Mouse (Mus musculus) midbrain, embryonic 16.5 days (tissue): ENCODE measurements around the gene E330034G19Rik. TPM values are rescaled to one million over a fixed set of nuclear protein-coding genes. Genes with fewer than 3 reads are reported as not detected.

Experiments
- ATAC-seq: fragments of 200-750 bp; cut with Nextera tagmentation; 2 replicates; pipeline ENCODE4 v1.8.0; 2017; ENCODE audit warnings: moderate TSS enrichment
- H3K27ac ChIP-seq: fragments of 300-500 bp; sonication (generic); 2 replicates; pipeline ENCODE4 v1.5.1; 2014; ENCODE audit warnings: mild to moderate bottlenecking, low read length, mixed read lengths
- H3K27me3 ChIP-seq: fragments of 300-500 bp; sonication (generic); 2 replicates; pipeline ENCODE4 v1.6.1; 2014; ENCODE audit warnings: low read depth, low read length, mixed read lengths; ENCODE audit not compliant: control insufficient read depth, insufficient read depth
- H3K36me3 ChIP-seq: fragments of 300-500 bp; sonication (generic); 2 replicates; pipeline ENCODE4 v1.6.1; 2014; ENCODE audit warnings: mild to moderate bottlenecking, low read length, moderate library complexity, mixed read lengths; ENCODE audit not compliant: control insufficient read depth, insufficient read depth
- H3K4me1 ChIP-seq: fragments of 300-500 bp; sonication (generic); 2 replicates; pipeline ENCODE4 v1.6.1; 2014; ENCODE audit warnings: mild to moderate bottlenecking, low read length, mixed read lengths; ENCODE audit not compliant: control insufficient read depth, insufficient read depth
- H3K4me2 ChIP-seq: fragments of 300-500 bp; sonication (generic); 2 replicates; pipeline ENCODE4 v1.6.1; 2014; ENCODE audit warnings: mild to moderate bottlenecking, low read length, mixed read lengths
- H3K4me3 ChIP-seq: fragments of 300-500 bp; sonication (generic); 2 replicates; pipeline ENCODE4 v1.5.1; 2014; ENCODE audit warnings: low read depth, mild to moderate bottlenecking, low read length, moderate library complexity, mixed read lengths
- H3K9ac ChIP-seq: fragments of 300-500 bp; sonication (generic); 2 replicates; pipeline ENCODE4 v1.6.1; 2014; ENCODE audit warnings: low read depth, low read length, mixed read lengths
- H3K9me3 ChIP-seq: fragments of 300-500 bp; sonication (generic); replicated peaks from 2 replicates; pipeline ENCODE4 v1.6.1; 2014; ENCODE audit warnings: mild to moderate bottlenecking, low read length, mixed read lengths; ENCODE audit not compliant: control insufficient read depth, poor library complexity, severe bottlenecking
- WGBS: fragments of 180-500 bp; shearing (Covaris S2); extraction: QIAGEN DNeasy Blood & Tissue Kit; methylation state at CpG from one replicate; pipeline ENCODE4 v1.1.7; 2014; 5-methylcytosine and 5-hydroxymethylcytosine counted together
- polyA plus RNA-seq: library from polyadenylated mRNA; unstranded; fragments of >200 nt; fragmentation: Nextera tagmentation; extraction: Ambion mirVana; gene quantifications from 2 replicates; pipeline ENCODE4 v1.2.1, GENCODE M21; 2015

The E330034G19Rik gene
- polyA plus RNA-seq, 1 experiment from 2014 or later: not detected

DNA sequence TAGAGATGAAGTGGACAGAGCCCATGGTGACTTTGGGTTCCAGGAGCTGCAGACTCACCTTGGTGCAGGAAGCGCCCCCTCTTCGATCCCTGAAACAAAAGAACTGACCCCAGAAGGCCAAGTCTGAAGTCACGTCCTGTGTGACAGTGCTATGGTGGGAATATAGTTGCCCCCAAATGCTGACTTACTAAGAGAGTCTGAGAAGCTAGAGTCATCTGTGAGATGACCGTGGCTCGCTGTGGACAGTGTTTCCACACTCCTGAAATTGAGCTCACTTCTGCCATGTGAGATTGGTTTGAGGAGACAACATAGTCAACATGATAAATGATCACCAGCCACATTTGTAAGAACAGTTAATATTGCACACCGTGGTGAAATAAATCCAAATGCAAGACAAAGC is 30.6 kb upstream of the E330034G19Rik start:
- no peaks in the 10 kb centered on the region for H3K9me3 ChIP-seq
- no peak overlapping the region for H3K9ac ChIP-seq
- peaks cover 27% of the 10 kb centered on the region for H3K4me1 ChIP-seq
- ATAC-seq: peak; percentile 59
- no peaks in the 10 kb centered on the region for H3K27me3 ChIP-seq
- 75% methylated on average over 6 of the region's 6 CpGs for WGBS
- H3K36me3 ChIP-seq: no peaks in the 10 kb centered on the region
- peak overlapping the region; percentile 71 for H3K27ac ChIP-seq
- no peak overlapping the region for H3K4me2 ChIP-seq
- no peak overlapping the region for H3K4me3 ChIP-seq

DNA sequence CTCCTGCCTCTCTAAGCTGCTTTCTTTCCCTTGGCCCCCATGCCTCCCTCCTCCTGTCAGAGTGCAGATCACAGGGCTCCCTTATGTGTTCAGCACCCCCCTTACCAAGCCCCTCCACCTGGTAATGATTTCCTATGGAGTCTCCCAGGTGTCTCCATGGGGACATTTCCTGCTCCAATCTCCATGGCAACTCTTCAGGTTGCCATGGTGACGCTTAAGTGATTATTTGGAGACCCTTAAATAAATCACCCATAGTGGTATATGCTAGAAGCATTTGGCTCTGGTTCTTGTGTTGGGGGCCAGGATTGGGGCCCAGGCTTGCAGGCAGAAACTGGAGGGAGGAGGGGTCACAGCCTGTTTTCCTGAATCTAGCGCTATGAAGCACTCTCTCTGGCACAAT is 30.1 kb upstream of the E330034G19Rik start:
- H3K27me3 ChIP-seq: no peaks in the 10 kb centered on the region
- H3K4me2 ChIP-seq: 0 out of 2 replicates have a peak overlapping the region, but pooled peaks have one; percentile 17
- 35% methylated on average over 2 of the region's 2 CpGs for WGBS

DNA sequence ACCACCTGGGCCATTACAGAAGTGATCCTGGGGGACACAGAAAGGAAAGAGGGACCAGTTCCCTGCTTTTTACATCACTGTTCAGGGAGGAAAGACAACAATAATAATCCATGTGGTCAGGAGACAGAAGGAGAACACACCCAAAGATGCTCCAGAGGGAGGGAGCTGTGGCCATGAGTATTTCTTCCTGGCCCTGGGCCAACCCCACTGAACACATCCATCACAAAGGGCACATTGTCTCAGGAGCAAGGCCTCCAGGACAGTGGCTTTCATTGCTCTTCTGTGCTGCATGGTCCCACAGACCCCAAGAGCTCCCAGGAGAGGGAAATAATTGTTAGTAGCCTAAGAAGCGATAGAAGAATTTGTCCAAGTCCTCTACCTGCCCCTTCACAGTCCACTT is 23.4 kb upstream of the E330034G19Rik start:
- no peaks in the 10 kb centered on the region for H3K4me1 ChIP-seq
- H3K4me3 ChIP-seq: no peak overlapping the region
- WGBS: 59% methylated on average over 1 of the region's 1 CpGs
- H3K36me3 ChIP-seq: no peaks in the 10 kb centered on the region
- no peak overlapping the region for H3K9ac ChIP-seq
- no peak for ATAC-seq
- no peak overlapping the region for H3K27ac ChIP-seq
- no peaks in the 10 kb centered on the region for H3K9me3 ChIP-seq
- H3K27me3 ChIP-seq: no peaks in the 10 kb centered on the region
- H3K4me2 ChIP-seq: no peak overlapping the region

More for the DNA sequence above, 30.1 kb upstream of the E330034G19Rik start:
- H3K9me3 ChIP-seq: no peaks in the 10 kb centered on the region
- no peaks in the 10 kb centered on the region for H3K36me3 ChIP-seq
- H3K4me1 ChIP-seq: peaks cover 27% of the 10 kb centered on the region
- no peak overlapping the region for H3K9ac ChIP-seq
- peak; percentile 94 for ATAC-seq
- no peak overlapping the region for H3K4me3 ChIP-seq
- peak overlapping the region; percentile 71 for H3K27ac ChIP-seq

DNA sequence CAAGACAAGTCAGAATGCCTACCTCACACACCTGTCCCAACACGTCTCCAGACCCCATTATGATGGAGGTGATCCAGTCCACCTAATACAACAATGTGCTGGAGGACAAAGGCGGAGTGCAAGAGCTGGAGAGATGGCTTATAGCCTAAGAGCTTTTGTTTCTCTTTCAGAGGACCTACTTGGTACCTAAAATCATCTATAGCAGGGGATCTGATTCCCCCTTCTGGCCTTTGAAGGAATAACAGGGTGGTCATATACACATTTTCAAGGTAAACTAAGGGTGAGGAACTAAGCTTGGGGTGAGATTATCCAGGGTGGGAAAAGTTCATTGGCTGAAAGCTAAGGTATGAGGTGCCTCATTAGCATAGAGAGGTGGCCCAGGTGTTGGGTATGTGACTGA is 19.4 kb upstream of the E330034G19Rik start:
- H3K4me3 ChIP-seq: no peak overlapping the region
- H3K9ac ChIP-seq: no peak overlapping the region
- no peaks in the 10 kb centered on the region for H3K27me3 ChIP-seq
- peak; percentile 14; the same call in 1 of the 2 replicates for ATAC-seq
- no peak overlapping the region for H3K4me2 ChIP-seq
- WGBS: 50% methylated on average over 2 of the region's 2 CpGs
- H3K36me3 ChIP-seq: no peaks in the 10 kb centered on the region
- H3K9me3 ChIP-seq: no peaks in the 10 kb centered on the region
- no peaks in the 10 kb centered on the region for H3K4me1 ChIP-seq
- H3K27ac ChIP-seq: no peak overlapping the region

DNA sequence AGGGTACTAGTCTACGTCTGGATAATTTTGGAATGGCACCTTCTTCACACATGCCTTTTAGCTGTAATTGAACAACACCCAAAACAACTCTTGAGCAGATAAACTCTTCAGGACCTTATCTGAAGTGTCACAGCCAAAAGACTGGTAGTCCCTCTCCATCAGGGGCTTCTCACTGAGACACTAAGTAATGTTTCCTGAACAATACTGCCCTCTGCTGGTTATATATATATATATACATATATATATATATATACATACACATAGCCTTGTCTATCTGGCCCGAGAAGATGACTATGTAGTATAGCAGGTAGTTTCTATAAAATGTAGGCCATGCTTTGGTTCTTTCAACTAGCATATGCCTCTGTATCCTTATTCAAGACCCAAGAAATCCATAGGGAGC is 17.5 kb upstream of the E330034G19Rik start:
- no peak overlapping the region for H3K9ac ChIP-seq
- no peak overlapping the region for H3K27ac ChIP-seq
- 64% methylated on average over 2 of the region's 2 CpGs for WGBS
- H3K4me3 ChIP-seq: no peak overlapping the region
- H3K4me2 ChIP-seq: no peak overlapping the region
- H3K27me3 ChIP-seq: no peaks in the 10 kb centered on the region
- peak; percentile 66; the same call in 1 of the 2 replicates for ATAC-seq
- no peaks in the 10 kb centered on the region for H3K4me1 ChIP-seq
- H3K36me3 ChIP-seq: no peaks in the 10 kb centered on the region
- no peaks in the 10 kb centered on the region for H3K9me3 ChIP-seq

DNA sequence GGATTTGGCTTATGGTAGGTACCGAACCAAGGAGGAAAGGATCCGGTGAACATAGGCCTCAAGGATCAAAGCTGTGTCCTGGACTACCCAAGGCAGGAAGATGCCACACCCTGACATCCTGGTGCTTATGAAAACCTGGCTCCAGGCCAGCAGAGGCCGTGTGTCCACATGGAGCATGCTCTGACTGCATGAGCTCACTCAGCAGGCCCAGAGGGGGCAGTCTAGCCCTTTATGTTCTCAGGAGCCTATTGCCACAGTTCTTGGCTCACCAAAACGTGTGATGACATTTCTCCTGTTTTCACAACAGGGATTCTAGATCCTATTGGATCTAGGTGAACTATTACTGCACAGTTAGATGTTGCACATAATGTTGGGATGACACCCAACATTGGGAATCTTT is 11.7 kb upstream of the E330034G19Rik start:
- ATAC-seq: no peak
- Histone ChIP-seq H3K9me3 (no peaks in the 10 kb centered on the region), H3K27ac (no peak overlapping the region), H3K27me3 (no peaks in the 10 kb centered on the region), H3K9ac (no peak overlapping the region), H3K36me3 (no peaks in the 10 kb centered on the region), H3K4me2 (no peak overlapping the region), H3K4me1 (no peaks in the 10 kb centered on the region), H3K4me3 (no peak overlapping the region)
- WGBS: 60% methylated on average over 4 of the region's 4 CpGs

DNA sequence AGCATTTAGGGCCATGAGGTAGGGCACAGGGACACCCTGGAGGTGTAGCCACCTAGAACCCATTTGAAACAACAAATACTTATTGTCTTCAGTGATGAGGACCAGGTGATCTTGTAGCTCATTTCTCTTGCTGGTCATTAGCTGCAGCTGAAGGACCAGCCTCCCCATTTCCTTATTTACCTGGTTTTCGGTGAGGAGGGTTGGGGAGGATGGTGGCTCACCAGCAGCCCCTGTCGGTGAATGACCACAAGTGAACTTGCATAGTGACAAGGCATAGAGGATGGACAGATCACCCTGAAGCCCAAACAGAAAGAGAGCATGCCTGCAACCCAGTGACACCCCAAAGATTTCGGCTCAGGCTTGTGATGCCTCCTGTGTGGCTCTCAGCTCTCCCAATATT is 10.7 kb upstream of the E330034G19Rik start:
- no peak overlapping the region for H3K4me3 ChIP-seq
- H3K36me3 ChIP-seq: no peaks in the 10 kb centered on the region
- H3K9ac ChIP-seq: no peak overlapping the region
- H3K9me3 ChIP-seq: no peaks in the 10 kb centered on the region
- 77% methylated on average over 3 of the region's 3 CpGs for WGBS
- H3K27me3 ChIP-seq: no peaks in the 10 kb centered on the region
- ATAC-seq: no peak
- H3K27ac ChIP-seq: no peak overlapping the region
- no peaks in the 10 kb centered on the region for H3K4me1 ChIP-seq
- H3K4me2 ChIP-seq: no peak overlapping the region

DNA sequence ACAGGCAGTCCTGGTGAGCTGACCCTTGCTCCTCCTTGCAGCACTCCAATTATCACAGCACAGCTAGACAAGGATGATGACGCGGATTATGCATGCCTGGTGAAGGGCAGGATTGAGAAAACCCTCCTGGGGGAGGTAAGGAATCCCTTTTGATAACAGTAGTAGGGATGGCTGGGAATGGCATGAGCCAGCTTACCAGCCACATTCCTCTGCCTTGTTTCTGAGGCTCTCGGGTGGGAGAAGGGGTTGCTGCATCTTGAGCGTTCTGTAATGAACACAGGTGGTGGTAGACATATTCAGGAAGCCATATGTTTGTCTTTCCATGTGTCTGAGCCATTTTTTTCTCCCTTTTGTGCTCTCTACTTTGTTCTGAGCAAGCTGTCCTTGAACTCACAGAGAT is 6.9 kb upstream of the E330034G19Rik start:
- H3K4me1 ChIP-seq: no peaks in the 10 kb centered on the region
- no peak overlapping the region for H3K4me3 ChIP-seq
- ATAC-seq: no peak
- 40% methylated on average over 4 of the region's 4 CpGs for WGBS
- no peaks in the 10 kb centered on the region for H3K9me3 ChIP-seq
- H3K36me3 ChIP-seq: no peaks in the 10 kb centered on the region
- H3K4me2 ChIP-seq: no peak overlapping the region
- H3K27ac ChIP-seq: no peak overlapping the region
- H3K9ac ChIP-seq: no peak overlapping the region
- no peaks in the 10 kb centered on the region for H3K27me3 ChIP-seq

DNA sequence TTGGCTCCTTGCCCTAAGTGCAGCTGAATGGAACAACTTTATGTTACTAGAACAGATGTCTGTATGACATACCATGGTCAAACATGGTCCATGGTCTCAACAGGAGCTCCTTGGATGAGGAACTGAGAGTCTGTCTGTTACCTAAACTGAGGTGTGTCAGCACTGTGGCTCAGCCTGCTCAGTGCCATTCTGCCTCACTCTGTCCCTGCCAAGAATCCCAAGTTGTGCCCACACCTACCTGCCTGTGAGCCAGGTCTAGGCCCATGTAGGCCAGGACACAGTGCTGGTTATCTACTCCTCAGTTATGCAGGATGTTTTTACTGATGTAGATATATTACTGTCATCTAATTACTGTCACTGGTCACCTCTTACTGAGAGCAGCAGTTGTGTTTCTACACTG is 2.3 kb upstream of the E330034G19Rik start:
- Histone ChIP-seq H3K27me3 (no peaks in the 10 kb centered on the region), H3K4me3 (no peak overlapping the region), H3K4me1 (no peaks in the 10 kb centered on the region), H3K4me2 (no peak overlapping the region), H3K27ac (no peak overlapping the region), H3K9ac (no peak overlapping the region), H3K36me3 (no peaks in the 10 kb centered on the region), H3K9me3 (no peaks in the 10 kb centered on the region)
- no peak for ATAC-seq

DNA sequence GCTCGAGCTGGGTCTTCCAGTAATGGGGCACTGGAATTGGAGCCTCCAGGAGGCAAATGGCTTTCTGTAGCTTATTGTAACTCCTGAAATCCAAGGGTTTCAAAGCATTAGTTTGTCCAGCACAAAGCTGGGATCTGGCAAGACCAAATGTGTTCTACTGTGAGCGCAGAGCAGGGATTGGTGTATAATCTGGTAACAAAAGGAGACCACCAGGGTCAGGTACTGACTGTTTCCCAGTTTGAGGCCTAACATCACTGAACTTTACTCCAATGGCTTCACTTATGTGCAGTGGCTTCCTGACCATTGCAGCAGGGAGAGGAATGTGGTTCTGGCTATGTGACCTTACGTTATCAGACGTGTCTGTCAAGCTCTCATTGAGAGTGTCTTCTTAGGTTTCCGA is 617 bp downstream of the E330034G19Rik start:
- Histone ChIP-seq H3K4me2 (no peak overlapping the region), H3K9ac (no peak overlapping the region), H3K36me3 (no peaks in the 10 kb centered on the region), H3K4me1 (no peaks in the 10 kb centered on the region), H3K27ac (no peak overlapping the region), H3K4me3 (no peak overlapping the region), H3K27me3 (no peaks in the 10 kb centered on the region), H3K9me3 (no peaks in the 10 kb centered on the region)
- ATAC-seq: no peak
- 82% methylated on average over 5 of the region's 5 CpGs for WGBS
